Mouse (Mus musculus): ENCODE results near the gene Gtf2h1. TPM values are rescaled to one million over a fixed set of nuclear protein-coding genes. Genes with fewer than 3 reads are reported as not detected.

Gtf2h1 gene
- total RNA-seq, 2 experiments from 2014 or later: 13.0 to 15.3 TPM

- no peak for DNase-seq
These were observed 55.1 kb downstream of the Gtf2h1 start for GRCm38 (mm10) chr7:46851026-46851425.

GRCm38 (mm10) chr7:46852666-46853065, 56.8 kb downstream of the Gtf2h1 start:
- DNase-seq: no peak

GRCm38 (mm10) chr7:46853365-46853764, 57.5 kb downstream of the Gtf2h1 start:
- no peak for DNase-seq

- DNase-seq: no peak
These were observed 60.1 kb downstream of the Gtf2h1 start for GRCm38 (mm10) chr7:46855866-46856560.

DNA sequence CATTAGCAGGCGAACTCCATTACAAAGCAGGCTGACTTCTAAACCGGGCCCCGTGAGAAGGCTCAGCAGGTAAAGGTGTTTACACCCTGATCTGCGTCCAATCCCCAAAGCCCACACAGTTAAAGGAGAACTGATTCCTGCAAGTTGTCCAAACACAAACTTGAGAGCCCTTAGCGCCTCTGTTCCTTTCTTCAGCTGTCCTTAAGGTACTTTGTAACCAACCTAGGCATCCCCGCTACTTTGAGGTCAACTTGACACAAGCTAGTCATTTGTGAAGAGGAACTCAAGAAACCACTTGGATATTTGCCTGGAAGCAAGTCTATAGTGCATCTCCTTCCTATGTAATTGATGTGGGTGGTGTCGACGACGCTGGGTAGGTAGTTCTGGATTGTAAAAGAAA, 61.5 kb downstream of the Gtf2h1 start:
- no peak for DNase-seq

DNA sequence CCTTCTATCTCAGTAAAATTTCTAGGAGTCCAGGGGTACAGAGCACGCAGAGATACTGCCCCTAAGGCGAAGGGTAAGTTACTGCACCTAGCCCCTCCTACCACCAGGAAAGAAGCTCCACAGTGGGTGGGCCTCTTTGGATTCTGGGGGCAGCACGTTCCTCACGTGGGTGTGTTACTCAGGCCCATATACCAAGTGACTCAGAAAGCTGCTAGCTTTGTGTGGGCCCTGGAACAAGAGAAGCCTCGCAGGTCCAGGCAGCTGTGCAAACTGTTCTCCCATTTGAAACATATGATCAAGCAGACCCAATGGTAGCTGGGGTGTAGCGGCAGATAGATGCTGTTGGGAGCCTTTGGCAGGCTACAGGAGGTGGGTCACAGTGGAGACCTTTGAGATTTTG, 63.1 kb downstream of the Gtf2h1 start:
- no peak for DNase-seq

- no peak for DNase-seq
These were observed 65.1 kb downstream of the Gtf2h1 start, which contains the start of gene Ldhc for GRCm38 (mm10) chr7:46860996-46861395. Ldhc (plus strand) TSS chr7:46861203.

DNA sequence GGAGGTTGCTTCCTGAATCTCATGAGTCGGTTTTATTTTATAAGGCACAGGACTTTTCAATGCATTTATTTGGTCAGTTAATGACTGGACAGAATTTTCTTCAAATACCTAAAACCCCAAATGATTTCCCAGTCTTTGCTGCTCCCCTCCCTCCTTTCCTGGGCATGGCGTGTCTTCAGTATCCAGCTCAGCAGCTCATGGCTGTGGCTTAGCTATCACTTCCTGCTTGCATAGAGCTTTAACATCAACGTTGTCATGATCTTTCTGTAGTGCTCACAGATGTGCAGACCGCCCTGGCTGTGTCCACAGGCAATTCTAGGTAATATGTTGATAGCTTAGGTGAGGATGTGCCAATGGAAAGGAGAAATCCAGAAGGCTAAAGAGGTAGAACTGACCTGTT, 76.1 kb downstream of the Gtf2h1 start:
- DNase-seq: no peak

Other genes with a start within 250 kb of the Gtf2h1 start
- 1 to 10 TPM; 3.9 to 4.6 TPM for gene Sergef, start 156.3 kb upstream of the Gtf2h1 start, total RNA-seq (2021)
- gene Tph1, start 123.6 kb upstream of the Gtf2h1 start, total RNA-seq (2021): 1 to 10 TPM in 1 of 2 experiments, under 1 TPM in 1; 0.88 to 1.0 TPM
- 1 to 10 TPM; 2.7 TPM for gene Saal1, start 85.4 kb upstream of the Gtf2h1 start, total RNA-seq (2021)
- not detected for gene Saa3, start 80.4 kb upstream of the Gtf2h1 start, total RNA-seq (2021)
- gene Saa4, start 63.5 kb upstream of the Gtf2h1 start, total RNA-seq (2021): not detected
- not detected for gene Saa1, start 53.1 kb upstream of the Gtf2h1 start, total RNA-seq (2021)
- gene Saa2, start 44.3 kb upstream of the Gtf2h1 start, total RNA-seq (2021): not detected
- 10 to 100 TPM in 1 of 2 experiments, 1 to 10 TPM in 1; 9.8 to 10.9 TPM for gene Hps5, start within 50 bp of the Gtf2h1 start, total RNA-seq (2021)
- gene Ldha, start 45.4 kb downstream of the Gtf2h1 start, total RNA-seq (2021): 1,000 to 10,000 TPM; 2,738 to 2,745 TPM
- not detected for gene Ldhc, start 65.1 kb downstream of the Gtf2h1 start, total RNA-seq (2021)
- gene Tsg101, start 123.9 kb downstream of the Gtf2h1 start, total RNA-seq (2021): 10 to 100 TPM; 42.0 to 46.9 TPM
- gene Uevld, start 162.4 kb downstream of the Gtf2h1 start, total RNA-seq (2021): 1 to 10 TPM; 7.0 to 8.8 TPM
- gene Gm9999, start 187.5 kb downstream of the Gtf2h1 start, total RNA-seq (2021): not detected
- 1 to 10 TPM; 4.7 to 4.8 TPM for gene Spty2d1, start 212.3 kb downstream of the Gtf2h1 start, total RNA-seq (2021)

Measured in gastrocnemius, postnatal 25 days (tissue).